In the genomic region with DNA sequence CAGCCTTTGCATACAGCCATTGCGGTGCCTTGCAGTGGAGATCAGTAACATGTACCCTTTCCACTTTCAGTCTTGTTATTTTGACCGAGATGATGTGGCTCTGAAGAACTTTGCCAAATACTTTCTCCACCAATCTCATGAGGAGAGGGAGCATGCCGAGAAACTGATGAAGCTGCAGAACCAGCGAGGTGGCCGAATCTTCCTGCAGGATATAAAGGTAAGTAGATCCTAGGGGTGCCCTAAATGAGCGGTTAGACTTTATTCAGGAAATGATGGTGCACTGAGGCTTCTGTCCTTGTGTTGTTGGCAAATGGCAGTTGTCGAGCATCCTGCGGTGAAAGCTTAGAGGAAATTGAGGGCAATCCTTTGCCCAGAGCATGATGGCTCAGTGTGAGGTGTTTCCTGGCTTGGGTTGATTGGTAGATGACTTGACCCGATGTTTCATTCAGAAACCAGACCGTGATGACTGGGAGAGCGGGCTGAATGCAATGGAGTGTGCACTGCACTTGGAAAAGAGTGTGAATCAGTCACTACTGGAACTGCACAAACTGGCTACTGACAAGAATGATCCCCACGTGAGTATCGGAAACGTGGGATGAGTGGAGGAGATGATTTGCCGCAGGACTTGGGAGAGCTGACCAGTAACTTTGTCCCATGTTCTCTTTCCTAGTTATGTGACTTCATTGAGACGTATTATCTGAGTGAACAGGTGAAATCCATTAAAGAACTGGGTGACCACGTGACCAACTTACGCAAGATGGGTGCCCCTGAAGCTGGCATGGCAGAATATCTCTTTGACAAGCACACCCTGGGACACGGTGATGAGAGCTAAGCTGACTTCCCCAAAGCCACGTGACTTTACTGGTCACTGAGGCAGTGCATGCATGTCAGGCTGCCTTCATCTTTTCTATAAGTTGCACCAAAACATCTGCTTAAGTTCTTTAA, we compare ENCODE assay signal across 8 mouse cellular contexts. TPM values are rescaled to one million over a fixed set of nuclear protein-coding genes. Genes with fewer than 3 reads are reported as not detected.
A peak's percentile ranks its signal among the peaks of the same experiment; 100 is the strongest.
DNase-seq lines count a peak whose midpoint lies in the region; ATAC-seq and TF ChIP-seq lines count a peak whose summit lies in the region.

No protein-coding gene starts in this region.

- H3K36me3 ChIP-seq in liver, adult 2 months (ENCODE audit: control insufficient read depth, insufficient read depth, low read length) = peaks cover 22% of the 10 kb centered on the region
- H3K36me3 ChIP-seq in embryonic facial prominence, embryonic 12.5 days = peaks cover 23% of the 10 kb centered on the region
- H3K36me3 ChIP-seq in intestine, embryonic 15.5 days = peaks cover 15% of the 10 kb centered on the region; the same call in 1 of the 2 replicates
- peaks cover 17% of the 10 kb centered on the region for H3K36me3 ChIP-seq in neural tube, embryonic 14.5 days (ENCODE audit: control insufficient read depth, insufficient read depth, low read length)

- 36% methylated on average over 20 of the region's 20 CpGs for WGBS in liver, adult 2 months
- WGBS in embryonic facial prominence, embryonic 12.5 days = 94% methylated on average over 20 of the region's 20 CpGs
- 89% methylated on average over 20 of the region's 20 CpGs for WGBS in intestine, embryonic 15.5 days
- 91% methylated on average over 20 of the region's 20 CpGs for WGBS in neural tube, embryonic 14.5 days

- H3K4me3 ChIP-seq in liver, adult 2 months (ENCODE audit: insufficient read depth, low read depth, low read length) = peak overlapping the region; percentile 93
- H3K4me3 ChIP-seq in embryonic facial prominence, embryonic 12.5 days = peak overlapping the region; percentile 90
- peak overlapping the region; percentile 83 for H3K4me3 ChIP-seq in intestine, embryonic 15.5 days (replicated peaks)
- peak overlapping the region; percentile 83; the same call in 1 of the 2 replicates for H3K4me3 ChIP-seq in neural tube, embryonic 14.5 days (ENCODE audit: low read depth, low read length)

- intact Hi-C loops in gastrocnemius, postnatal 14 days (cut with DNase I; ENCODE audit: low total_unique reads) = no loop called here

- H3K9ac ChIP-seq in liver, adult 2 months (ENCODE audit: low read depth, low read length) = peak overlapping the region; percentile 71
- H3K9ac ChIP-seq in embryonic facial prominence, embryonic 12.5 days = peak overlapping the region; percentile 80; the same call in 1 of the 2 replicates
- H3K9ac ChIP-seq in intestine, embryonic 15.5 days = no peak overlapping the region; the same call in 1 of the 2 replicates
- H3K9ac ChIP-seq in neural tube, embryonic 14.5 days (replicated peaks; ENCODE audit: low read depth, low read length) = no peak overlapping the region

- TF ChIP-seq CTCF in liver, adult 2 months (IDR thresholded peaks at IDR 0.05; ENCODE audit: low read depth, low read length) = no peak

- H3K79me2 ChIP-seq in liver, adult 2 months (ENCODE audit: control insufficient read depth, insufficient read depth, low read length) = peaks cover 7% of the 10 kb centered on the region; the same call in 1 of the 2 replicates

- H3K4me2 ChIP-seq in embryonic facial prominence, embryonic 12.5 days (replicated peaks) = peak overlapping the region; percentile 92
- peak overlapping the region; percentile 71 for H3K4me2 ChIP-seq in intestine, embryonic 15.5 days (replicated peaks)
- H3K4me2 ChIP-seq in neural tube, embryonic 14.5 days (ENCODE audit: low read depth, low read length) = peak overlapping the region; percentile 70

- no peak for TF ChIP-seq POLR2A in liver, adult 2 months (IDR thresholded peaks at IDR 0.05; ENCODE audit: extremely low read depth, insufficient read depth, low read length)

- no peaks in the 10 kb centered on the region for H3K9me3 ChIP-seq in embryonic facial prominence, embryonic 12.5 days
- no peaks in the 10 kb centered on the region for H3K9me3 ChIP-seq in intestine, embryonic 15.5 days
- no peaks in the 10 kb centered on the region for H3K9me3 ChIP-seq in neural tube, embryonic 14.5 days (ENCODE audit: control insufficient read depth, low read length)

- DNase-seq in liver, adult 2 months (ENCODE audit: extremely low read depth, low read depth, low spot score) = peak; percentile 83
- no peak for DNase-seq in liver
- no peak for DNase-seq in gastrocnemius, postnatal 14 days
- no peak for DNase-seq in adrenal gland, postnatal 10 days
- no peak for DNase-seq in spleen, postnatal 4 days (ENCODE audit: low spot score in 2 of 2)

- no peak for ATAC-seq in embryonic facial prominence, embryonic 12.5 days (ENCODE audit: insufficient number of reproducible peaks, insufficient read depth, low FRiP score, low TSS enrichment)
- no peak for ATAC-seq in intestine, embryonic 15.5 days
- ATAC-seq in neural tube, embryonic 14.5 days (ENCODE audit: low read depth) = no peak

- H3K27me3 ChIP-seq in liver, adult 2 months (ENCODE audit: control insufficient read depth, insufficient read depth, low read length) = no peaks in the 10 kb centered on the region
- no peaks in the 10 kb centered on the region for H3K27me3 ChIP-seq in embryonic facial prominence, embryonic 12.5 days
- no peaks in the 10 kb centered on the region for H3K27me3 ChIP-seq in intestine, embryonic 15.5 days (replicated peaks)
- no peaks in the 10 kb centered on the region for H3K27me3 ChIP-seq in neural tube, embryonic 14.5 days (ENCODE audit: control insufficient read depth, insufficient read depth, low read length)

- H3K27ac ChIP-seq in liver, adult 2 months (replicated peaks; ENCODE audit: insufficient read depth, low read depth, low read length) = peak overlapping the region; percentile 28; the same call in 1 of the 2 replicates
- H3K27ac ChIP-seq in embryonic facial prominence, embryonic 12.5 days = no peak overlapping the region
- H3K27ac ChIP-seq in intestine, embryonic 15.5 days = no peak overlapping the region
- no peak overlapping the region for H3K27ac ChIP-seq in neural tube, embryonic 14.5 days (ENCODE audit: low read depth, low read length)

- H3K4me1 ChIP-seq in liver, adult 2 months (ENCODE audit: control insufficient read depth, insufficient read depth, low read length) = peaks cover 16% of the 10 kb centered on the region
- peaks cover 27% of the 10 kb centered on the region for H3K4me1 ChIP-seq in embryonic facial prominence, embryonic 12.5 days
- H3K4me1 ChIP-seq in intestine, embryonic 15.5 days (replicated peaks) = peaks cover 17% of the 10 kb centered on the region
- peaks cover 14% of the 10 kb centered on the region; the same call in 1 of the 2 replicates for H3K4me1 ChIP-seq in neural tube, embryonic 14.5 days (ENCODE audit: control insufficient read depth, insufficient read depth, low read length)

RNA-seq across cellular contexts. Expression of gene Fth1, which starts 4.0 kb away (rescaled TPM):
- total RNA-seq in liver, adult 2 months (2014; rRNA removed) = 1,154 and 1,241 TPM in 2 replicates
- 7,340 and 8,771 TPM in 2 replicates for polyA plus RNA-seq in liver, adult 2 months (2012; rRNA removed)
- polyA plus RNA-seq in embryonic facial prominence, embryonic 12.5 days (2016; fragmentation: Nextera tagmentation; extraction: Ambion mirVana) = 1,511 and 1,518 TPM in 2 replicates
- polyA plus RNA-seq in intestine, embryonic 15.5 days (2015; fragmentation: Nextera tagmentation; extraction: Ambion mirVana) = 1,893 and 1,941 TPM in 2 replicates
- polyA plus RNA-seq in neural tube, embryonic 14.5 days (2014; fragmentation: Nextera tagmentation; extraction: Ambion mirVana) = 1,462 and 1,732 TPM in 2 replicates
- total RNA-seq in gastrocnemius, postnatal 14 days (2021) = 1,000 to 10,000 TPM; 2,162 to 2,185 TPM
- 1,000 to 10,000 TPM; 2,032 to 2,040 TPM for total RNA-seq in adrenal gland, postnatal 10 days (2021)

RNA-seq across cellular contexts. Expression of gene Best1, which starts 17.1 kb away (rescaled TPM):
- total RNA-seq in liver, adult 2 months (2014; rRNA removed) = not detected in 2 replicates
- 0.05 TPM in 1 of 2 replicates, not detected in the other for polyA plus RNA-seq in liver, adult 2 months (2012; rRNA removed)
- polyA plus RNA-seq in embryonic facial prominence, embryonic 12.5 days (2016; fragmentation: Nextera tagmentation; extraction: Ambion mirVana) = 1.7 and 1.8 TPM in 2 replicates
- 0.50 and 0.58 TPM in 2 replicates for polyA plus RNA-seq in intestine, embryonic 15.5 days (2015; fragmentation: Nextera tagmentation; extraction: Ambion mirVana)
- 1.5 and 2.3 TPM in 2 replicates for polyA plus RNA-seq in neural tube, embryonic 14.5 days (2014; fragmentation: Nextera tagmentation; extraction: Ambion mirVana)
- total RNA-seq in gastrocnemius, postnatal 14 days (2021) = under 1 TPM; 0.29 to 0.41 TPM
- total RNA-seq in adrenal gland, postnatal 10 days (2021) = under 1 TPM; 0.39 to 0.45 TPM

RNA-seq across cellular contexts. Expression of gene Rab3il1, which starts 17.1 kb away (rescaled TPM):
- total RNA-seq in liver, adult 2 months (2014; rRNA removed) = 3.1 and 4.0 TPM in 2 replicates
- polyA plus RNA-seq in liver, adult 2 months (2012; rRNA removed) = 3.1 and 3.8 TPM in 2 replicates
- 48.0 and 50.0 TPM in 2 replicates for polyA plus RNA-seq in embryonic facial prominence, embryonic 12.5 days (2016; fragmentation: Nextera tagmentation; extraction: Ambion mirVana)
- polyA plus RNA-seq in intestine, embryonic 15.5 days (2015; fragmentation: Nextera tagmentation; extraction: Ambion mirVana) = 34.7 and 35.0 TPM in 2 replicates
- polyA plus RNA-seq in neural tube, embryonic 14.5 days (2014; fragmentation: Nextera tagmentation; extraction: Ambion mirVana) = 13.6 and 23.2 TPM in 2 replicates
- total RNA-seq in gastrocnemius, postnatal 14 days (2021) = 10 to 100 TPM in 1 of 2 experiments, 1 to 10 TPM in 1; 7.4 to 11.6 TPM
- 10 to 100 TPM in 1 of 2 experiments, 1 to 10 TPM in 1; 10.0 to 15.0 TPM for total RNA-seq in adrenal gland, postnatal 10 days (2021)

RNA-seq across cellular contexts. Expression of gene Fads3, which starts 57.0 kb away (rescaled TPM):
- 1.4 and 2.8 TPM in 2 replicates for total RNA-seq in liver, adult 2 months (2014; rRNA removed)
- 4.8 TPM in 2 replicates for polyA plus RNA-seq in liver, adult 2 months (2012; rRNA removed)
- 10.1 and 10.2 TPM in 2 replicates for polyA plus RNA-seq in embryonic facial prominence, embryonic 12.5 days (2016; fragmentation: Nextera tagmentation; extraction: Ambion mirVana)
- polyA plus RNA-seq in intestine, embryonic 15.5 days (2015; fragmentation: Nextera tagmentation; extraction: Ambion mirVana) = 15.1 and 16.3 TPM in 2 replicates
- 19.3 and 19.5 TPM in 2 replicates for polyA plus RNA-seq in neural tube, embryonic 14.5 days (2014; fragmentation: Nextera tagmentation; extraction: Ambion mirVana)
- total RNA-seq in gastrocnemius, postnatal 14 days (2021) = 1 to 10 TPM; 5.4 to 6.0 TPM
- 10 to 100 TPM; 11.1 to 14.7 TPM for total RNA-seq in adrenal gland, postnatal 10 days (2021)

Comparison
In these comparisons a context has a peak if more than half of its experiments do, and no peak if none do; other contexts are left out.
1. H3K9ac ChIP-seq: peak in liver, adult 2 months (single experiment) and embryonic facial prominence, embryonic 12.5 days (single experiment); none in intestine, embryonic 15.5 days (single experiment) and neural tube, embryonic 14.5 days (single experiment).
2. Peak in every context shown above with its lines, with median percentiles within 50 percentile points of each other: H3K4me3 ChIP-seq and H3K4me2 ChIP-seq.